8 mouse cellular contexts compared by ENCODE assay signal in the genomic region with DNA sequence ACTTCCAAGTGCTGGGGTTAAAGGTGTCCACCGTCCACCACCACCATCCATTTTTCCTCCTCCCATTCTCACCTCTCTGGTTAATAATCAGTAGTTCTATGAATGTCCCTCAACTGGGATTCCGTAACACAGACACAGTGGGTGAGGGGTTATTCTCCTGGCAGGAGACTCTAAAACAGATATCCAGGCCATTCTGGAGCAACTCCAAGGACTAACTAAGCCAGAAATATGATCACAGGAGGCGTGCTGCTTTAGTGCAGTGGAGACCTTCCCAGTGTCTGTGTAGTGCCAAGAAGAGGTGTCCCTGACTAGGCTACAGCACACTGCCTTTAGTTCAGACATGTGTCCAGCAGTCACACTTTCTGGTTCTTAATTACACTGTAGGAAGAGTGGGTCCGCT. TPM values are rescaled to one million over a fixed set of nuclear protein-coding genes. Genes with fewer than 3 reads are reported as not detected.
DNase-seq lines count a peak whose midpoint lies in the region; ATAC-seq lines count a peak whose summit lies in the region.

No protein-coding gene starts in this region.

- peaks cover 68% of the 10 kb centered on the region for H3K4me1 ChIP-seq in heart, embryonic 10.5 days
- peaks cover 66% of the 10 kb centered on the region for H3K4me1 ChIP-seq in limb, embryonic 13.5 days

- H3K9me3 ChIP-seq in heart, embryonic 10.5 days: no peaks in the 10 kb centered on the region
- H3K9me3 ChIP-seq in limb, embryonic 13.5 days: no peaks in the 10 kb centered on the region

- H3K9ac ChIP-seq in limb, embryonic 13.5 days: no peak overlapping the region

- DNase-seq in left cerebral cortex, postnatal 4 days: peak; percentile 36
- DNase-seq in left cerebral cortex, adult 8-10 months (ENCODE audit: low spot score in 2 of 2): no peak
- peak; percentile 57 to 73 for DNase-seq in cerebellum, postnatal 14 days
- no peak for DNase-seq in heart, embryonic 10.5 days (ENCODE audit: low spot score)
- DNase-seq in thymus, postnatal 14 days: no peak
- DNase-seq in frontal cortex, postnatal 14 days (ENCODE audit: low spot score in 2 of 2): no peak

- intact Hi-C loops in left cerebral cortex, postnatal 4 days (cut with DNase I): no loop called here

- peak overlapping the region; percentile 45; the same call in 1 of the 2 replicates for H3K27ac ChIP-seq in heart, embryonic 10.5 days
- H3K27ac ChIP-seq in limb, embryonic 13.5 days: peak overlapping the region; percentile 69

- H3K4me3 ChIP-seq in heart, embryonic 10.5 days: no peak overlapping the region
- H3K4me3 ChIP-seq in limb, embryonic 13.5 days: no peak overlapping the region

- H3K27me3 ChIP-seq in heart, embryonic 10.5 days (ENCODE audit: insufficient read depth, poor library complexity, severe bottlenecking): no peaks in the 10 kb centered on the region
- no peaks in the 10 kb centered on the region for H3K27me3 ChIP-seq in limb, embryonic 13.5 days

- no peak overlapping the region for H3K4me2 ChIP-seq in limb, embryonic 13.5 days (replicated peaks)

- WGBS in heart, embryonic 10.5 days: 76% methylated on average over 4 of the region's 4 CpGs
- 48% methylated on average over 4 of the region's 4 CpGs for WGBS in limb, embryonic 13.5 days

- H3K36me3 ChIP-seq in heart, embryonic 10.5 days: 0 out of 2 replicates have a peak, but pooled peaks cover 3% of the 10 kb centered on the region
- peaks cover 17% of the 10 kb centered on the region for H3K36me3 ChIP-seq in limb, embryonic 13.5 days

- 0 out of 2 replicates have a peak, but pooled peaks have one; percentile 17 for ATAC-seq in limb, embryonic 13.5 days (ENCODE audit: low FRiP score, low read depth)
- no peak for ATAC-seq in megakaryocyte, adult 5-6 weeks (ENCODE audit: poor library complexity, severe bottlenecking)

RNA-seq across cellular contexts. Expression of gene Itgb5, which starts 53.1 kb away (rescaled TPM):
- 10 to 100 TPM; 26.0 to 26.4 TPM for total RNA-seq in left cerebral cortex, postnatal 4 days (2021)
- total RNA-seq in left cerebral cortex, adult 8-10 months (2022): 10 to 100 TPM; 42.5 to 81.2 (median 53.6) TPM
- polyA plus RNA-seq in heart, embryonic 10.5 days (2016; fragmentation: Nextera tagmentation; extraction: Ambion mirVana): 35.0 and 37.3 TPM in 2 replicates
- 59.6 and 61.0 TPM in 2 replicates for polyA plus RNA-seq in limb, embryonic 13.5 days (2015; fragmentation: Nextera tagmentation; extraction: Ambion mirVana)
- total RNA-seq in megakaryocyte, adult 5-6 weeks (2015): 11.8 and 15.2 TPM in 2 replicates
- 17.2 and 20.8 TPM in 2 replicates for total RNA-seq in megakaryocyte, adult 5-6 weeks (2017)

Comparison
In these comparisons a context has a peak if more than half of its experiments do, and no peak if none do; other contexts are left out.
1. DNase-seq: peak in left cerebral cortex, postnatal 4 days (single experiment) and cerebellum, postnatal 14 days (2 of 2); none in left cerebral cortex, adult 8-10 months (0 of 2), heart, embryonic 10.5 days (single experiment), thymus, postnatal 14 days (single experiment) and frontal cortex, postnatal 14 days (0 of 2).